Mouse (Mus musculus) adipocyte (in vitro differentiated cells): Measurements from ENCODE around the gene Ddx54.

ENCODE experiments used
- DNase-seq: peaks from one replicate; pipeline ENCODE4 v3.0.0-alpha.2; 2016; ENCODE audit warnings: low spot score

Ddx54 gene

DNA sequence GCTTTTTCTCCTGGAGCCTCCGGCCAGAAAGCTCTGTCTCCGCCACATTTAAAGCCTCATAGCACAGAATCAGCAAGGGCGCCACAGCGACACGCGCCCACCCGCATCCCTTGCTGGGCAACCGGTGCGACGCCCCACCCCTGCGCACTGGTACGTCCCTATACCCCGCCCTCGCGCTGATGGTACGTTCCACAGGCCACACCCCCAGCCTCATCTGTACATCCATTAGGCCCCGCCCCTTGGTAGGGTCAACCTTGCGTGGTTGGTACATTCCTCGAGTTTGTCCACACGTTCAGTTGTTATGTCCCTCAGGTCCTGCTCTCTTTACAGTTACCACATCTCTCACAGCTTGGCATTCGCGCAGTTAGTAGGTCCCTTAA, at the start of gene Ddx54, which contains the start of gene Rita1:
Ddx54 (plus strand) TSS at position 298 of the 380 bp plus-strand sequence.
Rita1 (minus strand) TSS at position 148 of the 380 bp plus-strand sequence.
- no peak for DNase-seq

DNA sequence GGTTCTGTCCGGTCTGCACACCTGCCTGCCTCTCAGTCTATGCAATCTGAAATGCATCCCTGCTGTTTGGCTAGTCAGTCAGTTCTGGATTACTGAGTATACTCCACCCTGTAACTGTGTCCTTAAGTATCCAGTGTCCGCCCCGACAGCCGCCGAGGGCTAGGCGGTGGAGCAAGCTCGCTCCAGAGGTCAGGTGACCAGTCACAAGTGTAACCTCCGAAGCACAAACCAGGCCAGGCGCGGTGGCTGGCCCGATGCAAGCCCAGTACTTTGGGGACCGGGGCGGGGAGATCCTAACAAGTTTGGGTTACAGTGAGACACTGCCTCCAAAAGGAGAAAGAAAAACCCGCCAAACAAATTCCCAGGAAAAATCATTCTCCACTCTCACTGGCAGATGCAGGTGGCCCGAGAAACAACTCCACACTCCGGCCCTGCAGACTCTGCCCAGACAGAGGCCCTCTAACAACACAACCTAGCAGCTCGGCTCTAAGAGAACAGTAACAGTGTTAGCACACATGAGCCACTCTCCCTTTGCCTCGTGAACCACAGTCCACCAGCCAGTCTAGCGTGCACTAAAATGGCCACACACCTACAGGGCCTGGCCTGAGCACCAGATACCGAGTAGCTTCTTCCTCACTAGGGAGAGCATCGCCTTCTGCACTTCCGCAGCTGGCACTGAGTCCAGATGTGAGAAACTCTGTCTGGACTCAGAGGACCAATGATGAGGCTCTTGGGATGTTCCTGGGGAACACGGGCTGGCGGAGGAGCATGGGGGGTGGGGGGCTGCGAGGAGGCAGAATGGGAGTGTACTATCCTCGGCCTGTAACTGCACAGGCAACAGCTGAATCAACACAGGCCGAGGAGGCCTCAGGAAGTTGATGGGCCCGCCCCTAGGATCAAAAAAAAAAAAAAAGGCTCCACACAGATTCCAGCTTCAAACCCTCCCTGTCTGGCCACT, 49.3 kb upstream of the Ddx54 start:
- DNase-seq = peak; percentile 46

DNA sequence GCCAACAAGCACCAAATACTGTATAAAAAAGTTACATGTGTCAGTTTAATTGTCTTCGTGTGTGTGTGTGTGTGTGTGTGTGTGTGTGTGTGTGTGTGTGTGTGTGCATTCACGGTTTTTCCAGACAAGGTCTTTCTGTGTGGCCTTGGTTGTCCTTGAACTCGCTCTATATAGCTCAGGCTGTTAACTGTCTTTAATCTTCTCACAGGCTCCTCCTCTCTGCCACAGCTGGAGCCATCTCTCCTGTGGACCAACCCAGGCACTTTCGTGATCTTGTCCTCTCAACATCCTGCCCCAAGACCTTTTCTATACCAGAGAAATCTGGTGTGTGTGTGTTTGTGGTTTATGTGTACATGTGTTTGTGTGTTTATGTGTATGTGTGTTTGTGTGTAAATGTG, 48.6 kb upstream of the Ddx54 start:
- no peak for DNase-seq

DNA sequence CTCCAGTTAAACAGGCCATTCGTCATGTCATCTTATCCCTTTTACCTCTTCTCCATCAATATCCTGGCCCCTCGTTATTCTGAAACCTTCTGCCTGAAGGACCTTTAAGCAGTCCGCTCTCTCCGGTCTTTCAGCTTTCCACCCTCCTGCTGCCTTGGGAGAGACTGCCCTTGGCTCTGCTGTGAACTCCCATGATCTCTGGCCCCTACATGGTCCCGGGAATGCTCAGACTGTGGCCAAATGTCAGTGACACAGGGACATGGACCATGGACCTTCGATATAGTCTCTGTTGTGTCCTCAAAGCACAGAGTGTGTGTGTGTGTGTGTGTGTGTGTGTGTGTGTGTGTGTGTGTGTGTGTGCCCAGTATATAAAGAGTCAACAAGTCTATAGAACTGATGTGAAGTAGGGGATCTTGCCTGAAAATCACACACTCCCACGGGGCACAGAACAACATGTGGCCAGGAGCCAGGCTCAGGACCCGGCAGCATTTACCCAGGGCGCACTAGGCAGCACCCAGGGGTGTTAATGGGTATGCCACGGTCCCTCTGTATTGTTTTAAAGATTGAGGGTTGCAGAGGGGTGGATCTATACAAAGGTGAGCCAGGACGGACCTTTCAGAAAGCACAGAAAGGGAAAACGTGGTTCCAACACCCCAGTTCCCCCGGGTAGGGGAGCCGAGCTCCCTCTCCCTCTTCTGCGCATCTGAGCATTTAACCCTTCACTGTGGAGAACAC, 47.2 kb upstream of the Ddx54 start:
- DNase-seq = no peak

DNA sequence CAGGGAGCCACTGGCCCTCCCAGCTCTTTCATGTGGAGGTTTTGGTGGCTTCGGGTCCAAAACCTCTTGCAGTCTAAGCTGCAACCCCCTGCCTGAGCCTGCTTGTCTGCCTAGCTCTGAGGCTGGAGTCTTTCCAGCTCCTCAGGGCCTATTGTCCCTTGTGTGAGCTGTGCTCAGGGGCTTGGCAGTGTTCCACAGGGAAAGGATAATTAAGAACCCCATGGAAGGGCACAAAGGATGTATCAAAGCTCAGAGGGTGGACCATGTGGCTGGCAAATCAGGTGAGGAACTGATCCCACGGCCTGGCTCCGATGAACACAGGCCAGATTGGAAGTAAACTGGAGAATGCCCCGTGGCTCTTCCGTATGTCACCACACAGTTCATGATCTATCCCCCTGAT, 46.4 kb upstream of the Ddx54 start:
- no peak for DNase-seq

DNA sequence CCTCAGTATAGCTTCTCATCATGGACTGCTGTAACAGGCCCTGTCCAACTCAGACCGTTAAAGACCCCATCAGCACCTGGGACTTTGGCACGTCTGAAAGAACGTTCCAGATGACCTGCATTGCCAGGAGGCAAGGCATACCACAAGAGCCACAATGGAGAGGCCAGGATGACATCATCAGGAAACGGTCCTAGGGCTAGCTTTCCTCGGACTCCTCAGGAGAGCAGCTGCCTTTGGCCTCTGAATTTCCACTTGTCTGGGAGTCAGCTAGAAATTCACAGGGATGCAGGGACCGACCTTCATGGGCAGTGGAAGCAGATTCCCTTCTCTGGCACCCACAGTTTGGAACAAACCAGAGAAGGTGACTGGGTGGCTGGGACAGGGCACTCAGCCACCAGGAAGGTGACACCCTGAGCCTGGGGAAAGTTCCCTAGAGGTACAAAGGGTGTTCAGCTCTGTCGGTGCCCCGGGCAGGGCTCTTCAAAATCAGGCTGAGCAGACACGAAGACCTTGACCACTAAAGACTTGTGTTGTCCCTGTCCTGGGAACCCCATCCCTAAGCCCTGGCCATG, 45.8 kb upstream of the Ddx54 start:
- DNase-seq = no peak

DNA sequence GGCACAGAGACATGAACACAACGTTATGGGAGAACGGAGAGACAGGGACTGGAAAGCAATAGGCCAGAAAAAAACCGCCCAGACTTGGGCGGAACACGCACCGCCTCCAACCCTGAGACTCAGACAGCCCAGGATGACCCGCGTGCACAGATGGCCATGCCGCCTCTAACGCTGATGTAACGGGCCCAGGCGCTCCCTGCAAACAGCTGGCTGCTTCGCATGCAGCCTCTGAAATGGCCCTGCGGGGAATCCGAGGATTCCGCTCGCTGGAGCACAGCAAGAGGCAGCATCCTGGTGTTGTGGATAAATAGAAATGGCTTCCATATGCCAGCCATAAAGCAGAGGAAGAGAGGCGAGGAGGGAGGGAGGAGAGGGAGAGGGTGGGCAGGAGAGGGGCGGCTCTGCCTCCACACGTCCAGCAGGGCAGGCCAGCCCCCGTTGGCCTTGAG, 45.3 kb upstream of the Ddx54 start:
- no peak for DNase-seq

DNA sequence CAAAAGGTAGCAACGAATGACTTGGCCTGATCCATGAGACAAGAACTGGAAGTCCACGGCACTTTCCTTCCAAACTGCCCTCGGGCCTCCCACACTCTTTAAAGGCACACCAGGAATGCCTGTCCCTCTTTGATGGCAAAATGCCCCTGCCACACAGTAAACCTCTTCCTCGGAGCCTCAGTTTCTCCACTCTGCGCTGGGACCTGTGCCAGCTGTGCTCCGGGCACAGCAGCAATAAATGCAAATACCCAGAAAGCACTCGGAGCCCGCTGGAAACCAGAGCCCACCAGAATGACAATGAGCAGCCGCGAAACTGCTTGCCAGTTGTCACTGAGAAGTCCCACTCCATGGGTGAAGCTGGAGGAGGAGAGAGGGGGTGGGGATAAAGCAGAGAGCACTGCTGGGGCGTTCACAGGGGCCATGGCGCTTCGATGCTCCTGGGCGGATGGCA, 44.8 kb upstream of the Ddx54 start:
- no peak for DNase-seq

DNA sequence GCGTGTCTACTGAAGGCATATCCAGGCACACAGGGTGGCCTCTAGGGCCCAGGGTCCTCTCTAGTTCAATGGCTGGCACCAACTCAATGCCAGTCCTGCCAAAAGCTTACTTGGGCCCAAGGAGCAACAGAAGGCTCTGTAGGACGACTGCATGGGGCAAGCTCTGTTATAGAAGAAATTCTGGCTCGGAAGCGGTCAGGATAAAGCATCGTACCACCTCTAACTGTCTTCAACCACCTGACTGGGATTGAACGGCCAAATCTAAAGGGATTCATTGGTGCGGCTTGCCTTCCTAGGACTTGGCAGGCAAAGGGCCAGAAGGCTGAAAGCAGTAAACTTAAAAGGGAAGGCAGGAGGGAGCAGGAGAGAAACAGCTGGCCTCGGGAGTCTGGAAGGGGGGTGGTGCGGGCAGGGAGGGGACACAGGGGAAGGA, 44.2 kb upstream of the Ddx54 start:
- DNase-seq = peak; percentile 70

DNA sequence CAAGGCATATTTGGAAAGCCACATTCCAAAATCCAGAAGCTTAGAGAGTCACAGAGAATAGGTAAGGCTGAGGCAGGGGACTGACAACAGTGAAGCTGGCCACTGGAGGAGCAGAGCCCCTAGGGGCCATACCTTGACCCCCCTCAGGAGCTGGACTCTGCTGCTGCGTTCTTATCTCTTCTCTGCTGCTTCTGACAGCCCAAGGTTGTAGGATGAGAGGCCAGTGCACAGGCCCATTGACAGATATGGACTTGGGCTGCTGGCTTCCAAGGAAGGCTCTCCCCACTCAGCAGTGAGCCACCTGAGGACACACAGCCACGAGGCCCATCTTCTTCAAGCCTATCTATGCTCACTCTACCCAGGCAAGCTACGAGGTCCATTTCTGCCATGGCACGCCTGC, 43.6 kb upstream of the Ddx54 start:
- DNase-seq = no peak

DNA sequence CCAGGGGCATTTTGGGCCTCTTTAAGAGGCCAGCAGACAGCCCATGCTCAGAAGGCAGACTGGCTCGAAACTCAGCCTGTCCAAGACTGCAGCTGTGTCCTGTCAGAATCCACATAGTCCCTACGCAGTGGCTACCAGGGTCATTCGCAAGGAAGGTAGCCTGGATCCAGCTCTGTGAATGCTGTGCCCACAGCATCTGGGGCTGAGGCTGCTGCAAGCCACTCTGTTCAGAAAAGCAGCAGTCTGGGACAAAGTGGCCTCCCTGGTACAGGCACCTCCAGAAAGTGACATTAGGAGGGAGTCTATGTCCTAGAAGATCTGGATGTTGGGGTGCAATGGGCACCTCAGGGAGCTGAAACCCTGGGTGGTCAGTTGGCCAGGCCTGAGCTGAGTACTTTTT, 42.7 kb upstream of the Ddx54 start:
- DNase-seq = no peak

DNA sequence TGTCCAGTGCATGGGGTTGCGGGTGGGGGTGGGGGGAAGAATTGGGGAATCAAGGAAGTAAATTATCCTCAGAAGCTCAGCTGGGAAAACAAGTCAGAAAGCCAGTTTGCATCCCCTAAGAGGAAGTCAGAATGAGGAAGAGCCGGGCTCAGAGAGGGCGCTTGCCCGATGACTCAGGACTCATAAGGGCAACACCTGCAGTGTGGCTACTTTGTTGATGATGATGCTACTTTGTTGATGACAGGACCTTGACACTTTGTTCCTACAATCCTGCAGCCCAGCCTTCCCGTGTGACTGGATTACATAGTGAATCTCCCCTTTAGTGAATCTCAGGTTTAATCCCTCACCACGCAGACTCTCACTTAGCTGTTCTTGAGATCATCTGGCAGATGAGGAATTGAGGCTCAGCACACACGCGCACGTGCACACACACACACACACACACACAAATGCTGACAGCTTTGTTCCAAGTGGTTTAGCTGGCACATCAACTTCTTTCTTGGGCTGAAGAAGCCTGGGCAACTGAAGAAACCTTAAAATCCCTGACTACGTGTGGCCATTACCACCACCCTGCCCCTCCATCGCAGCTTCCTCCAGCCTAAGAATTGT, 42.1 kb upstream of the Ddx54 start:
- DNase-seq = no peak

DNA sequence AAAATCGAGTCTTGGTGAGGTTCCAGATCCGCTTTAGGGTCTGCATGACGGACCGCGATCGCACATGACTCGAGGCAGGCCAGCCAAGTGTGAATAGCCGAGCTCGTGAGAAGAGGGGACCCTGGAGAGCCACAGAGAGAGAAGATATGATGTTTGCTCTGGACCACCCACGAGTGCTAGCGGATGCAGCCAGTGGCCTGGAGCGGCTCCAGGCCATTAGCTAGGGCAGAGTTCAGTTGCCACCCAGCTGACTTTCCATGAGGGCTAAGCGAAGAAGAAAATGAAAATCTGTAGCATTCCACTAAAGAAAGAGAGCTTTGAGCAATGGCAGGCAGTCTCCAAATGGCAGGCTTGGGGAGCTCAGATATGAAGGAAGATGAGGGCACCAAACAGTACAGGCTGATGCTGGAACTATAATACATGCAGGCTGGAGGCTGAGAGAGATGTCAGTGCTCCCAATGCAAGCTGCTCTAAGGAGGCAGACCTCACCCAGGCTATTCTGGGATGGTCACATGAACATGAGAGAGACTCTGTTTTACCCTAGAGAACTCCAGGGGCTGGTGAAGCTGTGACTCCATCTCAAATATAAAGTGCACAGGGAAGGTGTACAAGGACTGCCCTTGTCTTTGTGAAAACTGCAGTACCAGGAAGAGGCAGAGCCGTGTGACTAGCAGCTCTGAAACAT, 41.3 kb upstream of the Ddx54 start:
- DNase-seq = peak; percentile 64

DNA sequence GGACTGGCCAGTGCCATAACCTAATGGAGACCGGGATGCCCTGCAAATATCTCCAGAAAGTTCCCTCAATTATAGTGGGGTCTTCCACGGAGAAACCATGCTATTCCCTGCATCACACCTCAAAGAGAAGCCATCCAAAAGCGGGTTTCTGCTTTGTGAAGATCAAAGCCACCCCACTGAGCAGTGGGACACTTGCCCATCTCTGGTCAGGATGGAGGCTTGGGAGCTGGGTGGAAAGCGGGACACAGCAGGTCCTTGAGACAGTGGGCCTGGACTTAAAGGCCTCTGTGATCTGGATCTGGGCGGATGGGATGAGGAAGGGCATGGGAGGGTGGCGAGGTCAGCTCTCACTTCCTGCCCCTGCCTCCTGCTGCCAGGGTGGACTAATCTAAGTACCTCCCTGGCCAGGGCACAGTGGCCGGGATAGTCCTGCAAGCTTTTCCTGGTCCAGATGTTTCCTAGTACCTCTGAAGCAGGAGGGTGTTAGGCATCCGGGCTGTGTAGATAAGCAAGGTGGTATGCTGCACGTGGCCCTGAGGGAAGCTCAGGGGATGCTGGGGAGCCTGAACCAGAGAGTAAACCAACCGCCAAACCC, 38.0 kb upstream of the Ddx54 start:
- no peak for DNase-seq

DNA sequence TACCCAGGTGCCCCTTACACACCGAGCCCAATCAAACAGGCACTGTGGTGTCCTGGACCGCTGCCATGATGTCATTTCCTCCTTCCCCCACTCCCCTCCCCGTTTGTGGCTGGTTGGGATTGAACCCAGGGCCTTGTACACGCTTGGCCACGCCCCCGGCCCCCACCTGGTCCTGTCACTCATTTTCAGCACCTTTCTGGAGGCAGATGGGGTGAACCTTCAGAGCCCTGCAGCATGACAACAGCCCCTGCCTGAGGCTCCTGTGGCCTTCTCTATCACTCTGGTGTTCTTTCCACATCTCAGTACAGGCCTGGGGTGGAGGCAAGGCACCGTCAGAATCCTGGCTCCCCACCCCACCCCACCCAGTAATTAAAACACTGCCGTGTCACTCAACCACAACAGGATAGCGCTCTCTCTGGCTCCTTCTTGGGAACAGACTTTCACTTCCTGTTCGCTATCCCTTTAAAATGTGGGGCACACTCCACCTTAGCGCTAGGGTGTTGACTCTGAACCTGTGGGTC, 35.7 kb upstream of the Ddx54 start:
- DNase-seq = no peak

DNA sequence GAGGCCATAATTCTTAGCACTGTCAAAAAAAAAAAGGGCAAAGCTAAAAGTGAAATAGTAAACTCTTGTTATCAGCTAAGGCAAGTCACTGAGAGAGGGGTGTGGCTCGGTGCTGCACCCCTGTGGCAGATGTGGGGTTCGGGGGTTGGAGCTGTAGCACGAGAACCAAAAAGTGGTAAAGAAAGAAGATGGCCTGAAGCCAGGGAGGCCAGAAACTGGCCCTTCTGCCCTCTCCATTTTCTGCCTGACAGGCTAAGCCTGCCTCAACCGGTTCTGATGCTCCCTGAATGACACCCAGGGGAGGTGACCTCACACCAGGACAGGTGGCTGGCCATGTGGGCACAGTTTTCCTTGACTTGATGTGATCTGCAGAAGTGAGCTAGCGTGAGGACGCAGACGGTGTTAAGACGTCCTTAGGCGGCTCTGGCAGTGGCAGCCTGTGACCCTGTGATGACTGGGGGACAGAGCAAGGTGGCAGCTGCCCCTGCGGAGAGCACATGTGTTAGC, 34.6 kb upstream of the Ddx54 start:
- DNase-seq = peak; percentile 54

DNA sequence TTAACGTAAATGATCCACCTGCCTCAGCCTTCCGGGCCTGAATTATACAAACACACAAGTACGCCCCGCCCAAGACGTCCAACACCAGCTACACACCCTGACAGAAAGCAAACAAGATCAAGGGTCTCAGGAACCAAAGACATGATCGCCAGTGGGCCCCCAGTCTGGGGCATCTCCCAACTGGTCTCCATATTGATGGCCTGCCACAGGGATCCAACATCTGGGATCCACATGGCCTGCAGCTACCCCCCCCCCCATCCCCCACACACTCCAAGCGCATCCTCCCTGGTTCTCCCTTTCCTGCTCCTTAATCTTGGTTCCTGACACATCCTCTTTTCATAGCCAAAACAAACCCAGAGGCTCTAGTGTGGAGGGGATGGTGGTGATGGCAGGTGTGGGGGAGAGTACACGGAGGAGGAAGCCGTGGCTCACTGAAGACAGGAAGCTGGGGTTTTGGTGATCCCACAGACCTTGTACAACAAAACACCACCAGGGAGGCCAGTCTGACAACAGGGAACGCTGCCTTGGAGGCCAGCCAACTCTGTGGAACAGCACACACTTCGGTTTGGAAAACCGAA, 33.9 kb upstream of the Ddx54 start:
- peak; percentile 57 for DNase-seq

DNA sequence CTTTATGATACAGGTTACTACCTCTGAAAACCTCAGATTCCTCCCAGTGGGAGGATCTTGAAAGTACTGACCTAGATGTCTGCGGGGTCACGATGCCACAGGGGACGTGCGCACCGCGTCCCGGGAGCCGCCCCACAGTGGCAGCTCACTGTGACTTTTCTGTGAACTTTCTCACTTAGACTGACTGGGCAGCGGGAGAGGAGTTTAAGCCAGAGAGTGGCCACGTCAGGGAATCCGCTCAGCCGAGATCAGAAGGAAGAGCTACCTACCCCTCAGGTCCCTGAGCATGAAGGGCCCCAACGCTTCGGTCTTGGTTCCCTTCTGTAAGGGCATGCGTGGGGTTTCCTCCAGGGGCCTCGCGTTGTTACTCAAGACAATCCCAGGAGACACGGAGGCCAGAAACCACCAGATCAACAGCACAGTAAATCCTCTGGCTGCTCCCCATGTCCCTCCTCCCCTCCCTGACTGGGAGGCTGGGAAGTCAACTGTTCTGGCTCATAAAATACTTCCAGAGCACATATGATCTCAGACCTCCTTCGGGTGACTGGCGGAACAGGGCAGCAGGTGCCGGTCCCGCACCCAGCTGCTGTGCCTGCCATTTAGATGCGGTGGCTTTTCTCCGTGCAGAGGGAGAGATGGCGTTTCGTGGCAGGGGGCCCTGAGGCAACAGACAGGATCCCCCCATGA, 33.2 kb upstream of the Ddx54 start:
- DNase-seq = peak; percentile 90

DNA sequence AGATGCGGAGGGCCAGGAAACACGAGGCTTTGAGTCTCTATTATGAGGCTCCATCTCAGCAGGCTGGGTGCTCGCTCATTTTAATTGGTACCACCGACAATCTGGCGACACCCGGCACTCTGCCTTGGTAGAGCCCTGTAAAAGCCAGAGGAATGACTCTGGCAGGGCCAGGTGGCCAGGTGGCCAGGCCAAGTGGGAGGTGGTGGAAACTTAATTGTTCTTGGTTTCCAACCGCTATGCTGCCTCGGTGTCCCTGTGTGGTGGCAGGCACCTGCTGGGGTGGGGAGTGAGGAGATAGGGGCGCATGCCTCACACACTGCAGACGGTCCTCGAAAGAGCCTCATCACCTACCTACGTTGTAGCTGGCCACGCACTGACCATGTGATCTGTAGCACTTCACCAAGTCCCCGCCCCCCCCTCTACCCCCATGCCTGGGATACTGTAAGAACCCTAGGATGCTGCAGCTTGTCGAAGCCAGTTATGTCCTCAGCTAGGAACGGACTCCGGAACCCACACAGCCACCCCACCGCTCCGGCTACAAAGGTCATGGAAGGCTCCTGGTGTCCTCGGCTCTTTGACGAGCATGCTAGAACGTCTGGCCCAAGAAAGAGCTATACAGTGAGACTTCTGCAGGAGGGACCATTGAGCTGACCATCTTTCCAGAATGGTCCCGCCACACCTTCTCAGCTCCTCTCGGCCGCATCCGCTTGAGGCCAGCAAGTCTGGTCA, 32.5 kb upstream of the Ddx54 start:
- DNase-seq = no peak
